Mouse (Mus musculus): ENCODE data around the gene Prkx. TPM values are rescaled to one million over a fixed set of nuclear protein-coding genes. Genes with fewer than 3 reads are reported as not detected.

Prkx gene
- polyA plus RNA-seq, 1 experiment from 2014 or later = 24.3 TPM

DNA sequence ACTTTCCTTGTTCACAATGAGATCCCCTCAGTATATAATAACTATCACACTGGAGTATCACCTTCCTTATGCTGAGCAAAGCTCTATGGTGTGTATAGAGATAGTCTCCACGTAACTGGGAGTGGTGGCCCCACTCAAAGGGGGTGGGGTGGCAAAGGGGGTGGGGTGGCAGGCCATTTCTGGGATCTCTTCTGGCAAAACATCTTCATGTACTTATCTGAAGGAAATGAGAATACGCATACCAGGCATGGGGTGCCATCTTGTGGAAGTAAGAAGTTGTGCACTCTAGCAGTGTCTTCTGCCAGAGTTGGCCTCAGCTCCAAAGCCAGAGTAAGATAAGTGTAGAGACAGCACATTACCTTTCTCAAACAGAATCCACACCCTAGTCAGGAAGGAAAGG lies 75.8 kb downstream of the Prkx start:
- 12% methylated on average over 2 of the region's 2 CpGs for WGBS
- H3K9me3 ChIP-seq (replicated peaks; ENCODE audit: control insufficient read depth, low read length, poor library complexity, severe bottlenecking) = no peaks in the 10 kb centered on the region
- H3K9ac ChIP-seq (ENCODE audit: low read depth, low read length) = no peak overlapping the region
- no peak overlapping the region for H3K4me3 ChIP-seq (ENCODE audit: low read depth, low read length)
- no peaks in the 10 kb centered on the region for H3K36me3 ChIP-seq (ENCODE audit: control insufficient read depth, insufficient read depth, low read length)
- ATAC-seq = peak; percentile 39; the same call in 1 of the 2 replicates
- no peaks in the 10 kb centered on the region for H3K27me3 ChIP-seq (ENCODE audit: control insufficient read depth, insufficient read depth, low read depth, low read length)
- no peaks in the 10 kb centered on the region for H3K4me1 ChIP-seq (ENCODE audit: control insufficient read depth, insufficient read depth, low read length)
- H3K4me2 ChIP-seq (ENCODE audit: low read length) = no peak overlapping the region
- H3K27ac ChIP-seq (ENCODE audit: low read length) = no peak overlapping the region

Other genes with a start within 250 kb of the Prkx start
- gene Pbsn, start 57.3 kb upstream of the Prkx start, polyA plus RNA-seq (2015; fragmentation: Nextera tagmentation; extraction: Ambion mirVana) = not detected in 2 replicates
- gene Gm14744, start 68.5 kb upstream of the Prkx start, polyA plus RNA-seq (2015; fragmentation: Nextera tagmentation; extraction: Ambion mirVana) = not detected in 2 replicates
- gene 5430402E10Rik, start 128.8 kb upstream of the Prkx start, polyA plus RNA-seq (2015; fragmentation: Nextera tagmentation; extraction: Ambion mirVana) = not detected in 2 replicates

Measured in midbrain, embryonic 16.5 days (tissue).